Mouse (Mus musculus): ENCODE measurements around the gene Daglb.
"Not testable (repeated sequence)": the region's sequence is repeated elsewhere in the genome, so short reads cannot be mapped to it uniquely, and the experiment has no call there.

Gene Daglb

DNA sequence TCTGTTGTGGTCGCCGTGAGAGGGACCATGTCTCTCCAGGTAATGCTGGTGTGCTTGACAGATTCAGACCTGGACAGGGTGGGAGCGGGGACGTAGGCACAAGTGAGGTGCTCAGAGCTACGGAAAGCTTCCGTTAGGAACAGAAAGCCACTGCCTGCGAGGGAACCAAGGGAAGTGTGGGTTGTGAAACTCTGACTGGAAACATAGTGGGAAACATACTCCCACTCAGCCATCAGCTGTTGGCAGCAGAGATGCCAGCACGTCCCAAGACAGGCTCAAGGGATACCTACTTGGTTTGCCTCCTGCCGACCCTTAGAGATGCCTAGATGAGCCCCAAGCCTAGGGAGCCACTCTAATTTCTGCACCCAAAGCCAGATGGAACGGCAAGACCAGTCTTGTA is 22.8 kb downstream of the Daglb start:
- DNase-seq (ENCODE audit: low spot score), result no peak

DNA sequence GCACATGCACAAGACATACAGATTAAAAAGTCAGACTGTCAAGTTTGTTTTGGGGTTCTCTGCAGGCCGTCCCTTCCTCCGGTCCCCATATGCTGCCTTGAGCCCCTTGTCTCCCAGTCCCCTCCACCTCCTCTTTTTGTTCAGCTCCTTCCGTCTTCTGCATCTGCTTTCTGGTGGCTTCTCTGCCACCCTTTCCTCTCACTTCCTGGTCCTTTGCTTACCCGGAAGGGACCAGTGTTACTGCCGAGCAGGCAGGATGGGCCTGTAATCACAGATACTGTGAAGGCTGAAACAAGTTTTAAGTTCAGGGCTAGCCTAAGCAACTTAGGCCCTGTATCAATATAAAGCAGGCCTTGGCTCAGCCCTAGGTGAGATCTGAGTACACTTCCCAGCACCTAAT is 23.6 kb downstream of the Daglb start:
- no peak for DNase-seq (ENCODE audit: low spot score)

DNA sequence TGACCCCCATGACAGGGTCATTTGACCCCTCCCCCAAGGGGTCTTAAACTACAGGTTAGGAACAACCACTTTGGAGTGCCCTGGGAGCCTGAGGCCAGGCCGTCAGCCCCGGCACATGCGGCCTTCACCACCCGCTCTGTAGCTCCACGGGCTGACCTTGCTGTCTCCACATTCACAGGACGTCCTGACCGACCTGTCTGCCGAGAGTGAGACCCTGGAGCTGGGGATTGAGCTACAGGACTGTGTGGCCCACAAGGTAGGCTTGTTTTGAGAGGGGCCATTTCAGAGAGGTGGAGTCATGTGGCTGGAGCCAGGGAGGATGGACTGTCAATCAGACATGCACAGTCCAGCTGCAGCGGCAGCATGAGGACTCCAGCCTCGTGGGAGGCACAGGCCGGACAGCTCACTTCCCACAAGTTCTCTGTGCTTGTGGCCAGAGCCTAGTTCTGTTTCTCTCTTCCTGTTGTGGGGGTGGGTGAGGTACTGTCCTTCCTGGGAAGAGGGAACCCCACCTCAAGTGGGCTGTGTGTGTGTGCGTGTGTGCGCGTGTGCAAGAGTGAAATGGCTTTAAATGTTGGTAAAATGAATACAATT is 25.5 kb downstream of the Daglb start:
- DNase-seq (ENCODE audit: low spot score), result no peak

DNA sequence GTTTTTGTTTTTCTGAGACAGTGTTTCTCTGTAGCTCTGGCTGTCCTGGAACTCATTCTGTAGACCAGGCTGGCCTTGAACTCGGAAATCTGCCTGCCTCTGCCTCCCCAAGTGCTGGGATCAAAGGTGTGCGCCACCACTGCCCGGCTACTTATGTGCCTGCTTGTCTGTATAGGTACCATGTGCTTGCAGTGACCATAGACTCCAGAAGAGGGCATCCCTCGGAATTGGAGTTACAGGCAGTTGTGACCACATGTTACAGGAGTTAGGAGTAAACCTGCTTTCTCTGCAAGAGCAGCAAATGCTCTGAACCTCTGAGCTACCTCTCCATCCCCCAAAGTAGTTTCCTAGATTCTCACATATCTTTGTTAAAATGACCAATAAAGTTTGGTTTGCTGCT is 27.4 kb downstream of the Daglb start:
- no peak for DNase-seq (ENCODE audit: low spot score)

DNA sequence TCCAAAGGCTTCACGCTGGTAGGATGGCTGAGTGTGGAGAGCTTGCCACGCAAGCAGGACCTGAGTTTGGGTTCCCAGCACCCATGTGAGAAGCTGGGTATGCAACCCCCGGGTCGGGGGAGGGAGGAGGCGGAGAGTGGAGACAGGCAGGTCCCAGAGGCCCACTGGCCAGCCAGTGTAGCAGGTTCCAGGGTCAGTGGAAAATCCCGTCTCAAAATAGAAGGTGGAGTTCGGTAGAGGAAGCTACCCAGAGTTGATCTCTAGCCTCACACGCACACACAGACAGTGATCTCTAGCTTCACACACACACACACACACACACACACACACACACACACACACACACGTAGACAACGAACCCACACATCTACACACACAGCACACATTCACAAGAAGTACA is 28.8 kb downstream of the Daglb start:
- no peak for DNase-seq (ENCODE audit: low spot score)

DNA sequence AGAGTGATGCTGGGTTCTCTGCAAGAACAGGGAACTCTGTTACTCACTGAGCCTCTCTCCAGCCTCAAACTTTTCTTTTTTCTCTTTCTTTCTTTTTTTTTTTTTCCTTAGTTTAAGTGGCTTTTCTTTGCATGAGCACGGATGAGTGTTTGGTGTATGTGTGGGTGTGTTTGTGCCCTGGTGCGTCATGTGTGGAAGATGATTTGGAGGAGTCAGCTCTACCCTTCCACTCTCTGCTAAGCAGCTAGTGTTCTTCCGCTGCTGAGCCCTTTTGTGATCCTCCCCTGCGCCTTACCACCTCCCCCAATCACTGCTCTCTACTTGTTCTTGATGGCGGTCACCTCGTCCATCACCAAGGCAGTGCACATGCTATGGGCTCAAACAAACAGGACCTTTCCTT is 31.3 kb downstream of the Daglb start:
- no peak for DNase-seq (ENCODE audit: low spot score)

DNA sequence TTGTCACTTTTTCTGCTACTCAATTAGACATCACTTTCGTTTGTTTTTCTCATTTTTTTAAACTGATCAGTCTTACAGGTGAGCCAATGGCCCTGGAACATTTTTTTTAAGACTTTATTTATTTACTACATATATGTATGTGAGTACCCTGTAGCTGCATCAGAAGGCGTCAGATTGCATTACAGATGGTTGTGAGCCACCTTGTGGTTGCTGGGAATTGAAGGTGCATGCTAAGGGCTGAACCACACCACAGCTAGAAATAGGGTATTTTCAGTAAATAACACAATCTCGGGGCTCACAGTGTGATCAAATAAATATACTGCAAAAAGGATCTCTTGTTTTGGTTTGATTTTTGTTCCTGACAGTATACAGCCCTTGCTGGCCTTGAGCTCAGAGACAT is 33.1 kb downstream of the Daglb start:
- DNase-seq (ENCODE audit: low spot score), result no peak

DNA sequence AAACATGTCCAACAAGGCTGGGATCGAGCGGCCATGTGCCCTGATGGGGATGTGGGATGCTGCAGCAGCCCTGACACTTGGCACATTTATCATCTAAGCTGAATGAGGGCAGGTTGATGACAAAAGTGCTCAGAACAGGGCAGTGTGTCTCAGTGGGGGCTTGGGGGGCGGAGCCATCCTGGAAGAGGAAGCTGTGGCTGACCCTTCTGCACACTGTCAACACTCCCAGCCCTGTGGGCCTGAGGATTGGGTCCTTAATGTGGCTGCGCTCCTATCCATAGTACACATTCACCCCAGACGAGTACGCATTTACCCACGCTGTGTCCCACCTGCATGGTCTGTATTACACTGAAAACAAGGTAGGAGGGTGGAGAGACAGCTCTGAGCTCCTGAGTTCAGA is 34.8 kb downstream of the Daglb start:
- DNase-seq (ENCODE audit: low spot score), result no peak

DNA sequence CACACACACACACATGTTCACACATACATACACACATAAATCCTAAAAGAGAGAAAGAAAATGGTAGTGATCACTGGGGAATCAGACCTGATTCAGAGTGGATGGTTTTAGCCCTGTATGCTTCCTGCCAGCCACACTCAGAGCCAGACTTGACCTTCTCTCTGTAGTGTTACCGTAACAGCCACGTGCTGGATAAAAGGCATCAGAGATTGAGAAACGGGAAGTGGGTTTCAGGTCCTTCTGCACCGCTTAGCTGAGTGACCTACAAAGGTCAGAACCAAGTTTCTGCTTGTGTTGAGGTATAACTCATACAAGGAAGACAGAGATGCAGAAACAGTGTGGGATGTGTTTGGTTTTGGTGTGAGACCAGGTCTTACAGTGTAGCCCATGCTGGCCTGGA is 35.3 kb downstream of the Daglb start:
- DNase-seq (ENCODE audit: low spot score), result no peak

DNA sequence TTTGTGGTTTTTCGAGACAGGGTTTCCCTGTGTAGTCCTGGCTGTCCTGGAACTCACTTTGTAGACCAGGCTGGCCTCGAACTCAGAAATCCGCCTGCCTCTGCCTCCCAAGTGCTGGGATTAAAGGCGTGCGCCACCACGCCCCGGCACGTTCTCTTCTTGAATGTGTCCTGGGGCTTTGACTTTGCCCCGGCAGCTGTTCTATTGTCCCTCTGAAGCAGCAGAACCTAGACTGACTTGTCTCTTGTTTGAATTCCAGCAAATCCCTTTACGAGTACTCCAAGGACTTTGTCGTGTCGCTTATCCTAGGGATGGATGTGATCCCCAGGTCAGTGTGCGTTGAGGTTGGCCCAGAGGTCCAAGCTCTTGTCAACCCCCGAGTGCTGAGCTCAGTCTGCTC is 36.3 kb downstream of the Daglb start:
- not testable (repeated sequence) for DNase-seq (ENCODE audit: low spot score)

DNA sequence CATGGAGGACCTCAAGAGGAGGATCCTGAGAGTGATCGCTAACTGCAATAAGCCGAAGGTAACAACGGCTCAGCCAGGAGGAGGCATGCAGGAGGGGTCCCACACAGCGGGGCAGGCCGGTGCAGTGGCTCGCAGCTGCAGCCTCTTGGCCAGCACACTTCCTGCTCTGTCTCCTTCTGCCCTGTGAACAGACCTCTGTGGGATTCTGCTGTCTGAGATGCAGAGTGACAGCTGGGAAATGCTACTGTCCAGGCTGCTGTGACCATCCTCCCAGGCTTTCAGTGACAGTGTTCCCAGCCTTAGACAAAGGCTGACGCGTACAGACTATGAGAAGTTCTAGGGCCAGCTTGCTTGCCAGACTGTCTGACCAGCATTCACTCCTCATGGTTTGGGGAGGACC is 36.8 kb downstream of the Daglb start:
- no peak for DNase-seq (ENCODE audit: low spot score)

DNA sequence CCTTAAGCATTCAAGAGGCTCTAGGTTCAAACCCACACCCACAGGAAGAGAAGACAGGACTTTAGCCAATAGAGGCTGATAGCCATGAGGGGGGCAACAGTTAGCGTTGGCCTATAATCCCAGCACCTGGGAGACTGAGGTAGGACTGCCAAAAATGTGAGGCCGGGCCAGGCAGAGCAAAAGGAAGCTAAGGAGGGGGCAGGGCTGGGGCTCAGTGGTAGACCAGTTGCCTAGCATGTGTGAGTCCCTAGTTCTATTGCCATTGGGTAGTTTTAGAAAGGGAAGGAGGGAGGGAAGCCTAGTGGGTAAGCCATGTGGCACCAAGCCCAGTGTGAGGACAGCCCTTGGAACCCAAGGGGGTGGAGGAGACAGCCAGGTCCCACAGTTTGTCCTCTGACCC is 37.3 kb downstream of the Daglb start:
- no peak for DNase-seq (ENCODE audit: low spot score)

DNA sequence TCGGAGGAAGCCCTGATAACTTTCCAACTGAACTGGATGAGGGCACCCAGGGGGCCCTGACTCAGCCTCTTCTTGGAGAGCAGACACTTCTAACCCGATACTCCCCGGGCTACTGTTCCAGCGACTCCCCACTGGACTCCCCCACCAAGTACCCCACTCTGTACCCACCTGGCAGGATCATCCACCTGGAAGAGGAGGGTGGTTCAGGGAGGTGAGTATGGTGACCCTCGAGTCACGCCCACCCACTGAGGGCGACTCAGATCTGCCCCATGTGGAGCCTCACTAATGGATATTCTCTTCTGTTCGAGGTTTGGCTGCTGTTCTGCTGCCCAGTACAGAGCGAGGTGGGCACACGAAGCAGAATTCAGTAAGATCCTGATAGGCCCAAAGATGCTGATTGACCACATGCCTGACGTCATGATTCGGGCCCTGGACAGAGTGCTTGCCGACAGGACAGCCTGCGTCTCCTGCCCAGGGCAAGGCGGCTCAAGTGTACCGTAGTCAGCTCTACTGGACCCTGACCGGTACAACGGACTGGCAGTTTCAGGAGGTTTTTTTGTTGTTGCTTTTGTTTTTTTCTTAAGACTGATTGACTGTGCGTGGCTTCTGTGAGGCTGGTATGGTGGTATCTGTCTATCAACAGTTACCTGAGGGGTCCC is 38.6 kb downstream of the Daglb start:
- no peak for DNase-seq (ENCODE audit: low spot score)

DNA sequence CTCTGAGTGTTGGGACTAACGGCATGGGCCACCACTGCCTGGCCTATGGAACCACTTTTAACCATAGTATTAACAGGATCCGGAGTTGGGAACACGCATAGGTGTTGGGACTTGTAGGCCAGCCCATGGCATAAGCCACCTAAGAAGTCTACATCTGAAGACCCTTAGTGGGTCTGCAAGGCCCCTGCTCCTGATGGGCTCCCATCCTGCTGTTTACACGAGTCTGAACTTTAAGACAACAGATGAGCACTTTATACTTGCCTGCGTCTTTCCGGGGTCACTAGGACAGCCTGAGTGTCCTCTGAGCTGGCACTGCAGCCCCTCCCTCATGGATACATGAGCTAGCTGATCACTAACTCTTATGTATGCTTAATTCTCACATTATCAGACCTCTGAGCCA is 39.4 kb downstream of the Daglb start:
- no peak for DNase-seq (ENCODE audit: low spot score)

DNA sequence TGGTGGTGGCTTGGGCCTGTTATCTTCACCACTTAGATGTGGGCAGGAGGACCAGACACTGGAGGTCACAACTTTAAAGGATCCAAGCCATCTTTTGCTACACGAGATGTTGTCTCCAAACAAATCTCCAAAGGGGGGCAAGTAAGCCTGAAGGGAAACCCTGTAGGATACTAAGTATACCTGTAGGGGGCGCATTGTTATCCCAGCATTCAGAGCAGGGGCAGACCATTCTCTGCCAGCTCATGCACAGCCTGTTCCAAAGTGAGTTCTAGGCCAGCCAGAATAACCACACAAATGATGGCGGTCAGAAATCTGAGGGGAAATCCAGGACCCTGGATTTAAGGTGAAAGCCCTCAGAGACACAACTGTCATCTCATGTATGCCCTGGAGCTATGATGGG is 40.1 kb downstream of the Daglb start:
- no peak for DNase-seq (ENCODE audit: low spot score)

DNA sequence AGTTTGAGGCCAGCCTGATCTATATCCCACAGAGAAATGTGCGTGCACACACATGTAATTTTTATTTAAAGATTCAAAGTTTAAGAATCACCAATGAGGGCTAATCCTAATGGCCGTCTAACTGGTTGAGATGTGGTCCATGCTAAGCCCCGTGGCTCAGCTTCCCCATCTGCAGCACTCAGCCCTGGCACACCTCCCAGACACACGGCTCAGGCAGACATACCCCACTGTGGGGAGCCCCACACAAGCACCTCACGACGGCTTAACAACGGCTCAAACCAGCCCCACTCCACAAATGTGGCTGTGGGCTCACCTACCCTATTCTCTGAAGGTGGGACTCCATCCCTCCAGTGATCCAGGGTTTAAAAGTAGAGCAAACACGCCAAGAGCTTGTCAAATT is 40.7 kb downstream of the Daglb start:
- no peak for DNase-seq (ENCODE audit: low spot score)

DNA sequence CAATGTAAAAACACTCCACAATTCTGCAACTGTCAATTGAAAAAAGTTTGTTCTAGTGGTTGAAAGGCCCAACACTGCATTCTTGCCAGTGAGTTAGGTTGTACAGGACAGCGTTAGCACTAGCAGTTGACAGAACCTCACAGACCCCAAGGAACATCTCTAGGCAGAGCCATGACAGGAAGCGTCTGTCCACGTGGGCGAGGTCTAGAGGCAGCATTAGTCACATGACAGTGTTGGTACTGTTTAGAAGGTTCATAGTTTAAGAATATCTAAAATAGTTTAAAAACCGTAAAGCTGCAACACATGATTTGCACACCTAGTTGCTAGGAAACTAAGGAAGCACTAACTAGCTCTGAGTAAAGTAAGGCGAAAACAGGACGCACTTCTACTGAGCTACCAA is 41.2 kb downstream of the Daglb start:
- no peak for DNase-seq (ENCODE audit: low spot score)

DNA sequence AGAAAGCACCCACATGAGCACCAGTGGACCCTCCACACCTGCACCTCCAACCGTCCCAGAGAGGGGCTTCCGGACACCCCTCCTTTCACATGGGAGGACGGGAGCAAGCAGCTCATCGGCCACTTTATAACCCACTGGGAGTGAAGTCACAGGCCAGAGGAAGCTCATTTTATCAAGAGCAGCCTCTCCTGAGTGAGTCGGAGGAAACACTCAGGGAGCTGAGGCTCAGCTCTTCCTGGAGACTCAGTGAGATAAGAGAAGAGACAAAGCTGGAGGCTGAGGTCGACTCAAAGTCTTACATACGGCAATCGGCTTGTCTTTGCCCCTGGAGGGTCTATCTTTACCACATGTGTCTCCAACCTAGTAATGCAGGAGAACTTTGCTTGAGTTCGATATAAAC is 44.9 kb downstream of the Daglb start:
- DNase-seq (ENCODE audit: low spot score), result no peak

DNA sequence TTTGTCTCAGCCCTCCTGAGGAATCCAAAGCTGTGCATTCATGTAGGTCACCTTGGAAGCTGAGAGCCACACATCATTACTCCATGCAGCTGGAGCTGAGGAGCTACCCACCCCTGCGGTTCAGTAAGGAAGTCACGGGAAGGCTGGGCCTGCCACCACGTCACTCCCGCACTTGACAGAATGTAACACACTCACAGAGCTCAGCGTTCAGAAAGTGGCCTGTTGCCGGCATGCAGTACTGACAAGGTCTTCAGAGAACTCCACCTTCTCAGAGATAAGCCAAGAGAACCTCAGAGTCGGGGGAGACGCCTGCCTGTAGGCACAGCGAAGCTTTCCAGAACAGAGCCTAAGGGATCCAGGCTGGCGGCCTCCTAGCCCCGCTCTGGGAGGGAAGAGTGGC is 45.4 kb downstream of the Daglb start:
- no peak for DNase-seq (ENCODE audit: low spot score)

DNA sequence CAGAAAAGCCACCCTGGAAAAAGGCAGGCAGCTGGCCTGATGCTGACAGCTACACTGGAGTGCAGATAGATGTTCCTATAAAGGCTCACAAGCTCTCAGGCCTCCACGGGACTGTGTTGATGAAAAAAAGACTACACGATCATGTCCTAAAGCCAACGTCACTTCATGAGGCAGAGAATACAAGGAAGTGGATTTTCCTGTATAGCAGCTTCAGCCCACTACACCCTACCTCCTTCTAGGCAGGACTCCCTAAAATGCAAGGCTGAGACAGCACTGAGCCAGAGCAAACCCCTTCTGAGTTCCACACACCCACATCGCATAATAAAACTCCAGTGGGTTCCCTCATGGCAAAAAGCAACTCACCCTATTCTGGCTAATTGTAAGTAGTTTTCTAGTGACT is 47.2 kb downstream of the Daglb start:
- peak; percentile 49 for DNase-seq (ENCODE audit: low spot score)

DNA sequence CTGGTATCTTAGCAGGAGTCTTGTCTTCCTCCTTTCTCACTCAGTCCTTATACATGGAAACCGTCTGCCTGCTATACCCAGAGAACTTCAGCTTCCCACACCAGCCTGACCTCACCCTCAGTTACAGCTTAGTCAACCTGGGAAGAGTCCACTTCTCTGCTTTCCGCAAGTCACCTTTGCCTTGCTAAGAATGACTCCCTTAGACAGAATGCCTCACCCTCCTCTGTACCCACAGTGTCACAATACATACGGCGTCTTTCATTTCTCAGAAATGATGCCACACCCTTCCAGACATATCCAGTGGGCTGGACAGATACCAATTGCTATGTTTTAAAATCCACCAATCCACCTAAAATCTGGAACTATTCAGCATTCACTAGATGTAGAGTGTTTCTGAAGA is 47.9 kb downstream of the Daglb start:
- DNase-seq (ENCODE audit: low spot score), result no peak

DNA sequence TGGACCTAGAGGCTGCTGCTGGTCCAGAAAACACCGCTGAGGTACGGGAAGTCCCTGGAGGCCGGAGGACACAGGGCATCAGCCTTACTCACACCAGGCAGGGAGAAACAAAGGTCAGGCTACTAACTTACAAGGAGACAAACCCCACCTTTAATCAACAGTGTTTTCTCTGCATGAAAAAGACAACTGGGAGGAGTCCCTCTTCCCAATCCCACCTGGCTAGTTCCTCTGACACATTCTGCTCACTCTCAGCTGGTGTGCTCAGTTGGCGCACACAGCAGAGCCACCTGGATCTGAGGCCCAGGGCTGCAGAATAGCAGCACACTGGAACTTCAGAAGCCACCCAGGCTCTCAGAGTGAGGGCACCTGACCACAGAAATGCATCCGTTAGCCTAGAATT is 50.5 kb downstream of the Daglb start:
- no peak for DNase-seq (ENCODE audit: low spot score)

DNA sequence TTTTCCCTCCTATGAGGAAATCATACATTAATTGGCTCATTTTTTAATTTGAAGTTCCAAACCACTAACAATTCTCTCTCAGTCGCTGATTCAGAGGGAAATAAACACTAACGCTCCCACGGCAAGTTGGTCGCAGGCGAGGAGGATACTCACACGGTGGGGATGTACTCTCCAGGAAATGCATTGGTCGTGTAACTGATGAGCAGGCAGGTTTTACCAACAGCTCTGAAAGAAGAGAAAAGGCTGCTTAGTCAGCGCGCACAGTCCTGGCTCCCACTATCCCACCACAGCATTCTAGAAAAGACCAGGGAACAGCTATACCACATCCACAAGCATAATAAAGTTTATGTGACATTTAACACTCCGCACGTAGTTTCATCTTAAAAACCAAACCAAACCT is 52.6 kb downstream of the Daglb start:
- DNase-seq (ENCODE audit: low spot score), result no peak

DNA sequence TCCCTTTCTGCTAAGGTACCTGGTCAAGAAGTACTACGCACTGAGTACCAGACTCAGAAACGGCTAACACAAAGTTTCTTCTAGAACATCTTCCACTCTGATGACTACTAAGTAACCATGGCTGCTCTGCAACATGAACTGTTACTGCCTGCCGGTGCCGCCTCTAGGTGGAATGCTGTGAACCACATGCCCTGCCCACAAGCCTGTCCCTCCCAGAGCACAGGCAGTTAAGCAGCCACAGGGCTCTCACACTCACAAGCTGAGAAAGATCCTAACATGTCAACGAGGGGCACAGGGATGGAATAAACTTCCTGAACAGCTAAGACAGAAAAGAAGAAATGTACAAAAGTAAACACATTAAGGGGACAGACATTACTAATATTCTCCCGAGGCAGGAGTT is 53.1 kb downstream of the Daglb start:
- no peak for DNase-seq (ENCODE audit: low spot score)

All from lung, postnatal 25 days (tissue).